Mouse (Mus musculus) midbrain, embryonic 10.5 days (tissue): Measurements from ENCODE around the gene Timmdc1. TPM values are rescaled to one million over a fixed set of nuclear protein-coding genes. Genes with fewer than 3 reads are reported as not detected.

Experiments used
- DNase-seq: peaks from one replicate; pipeline ENCODE4 v3.0.0-alpha.2; 2017; ENCODE audit warnings: low spot score
- H3K27ac ChIP-seq: fragments of 300-500 bp; sonication (generic); replicated peaks from 2 replicates; pipeline ENCODE4 v1.5.1; 2016; ENCODE audit warnings: mild to moderate bottlenecking
- H3K27me3 ChIP-seq: fragments of 300-500 bp; sonication (generic); 2 replicates; pipeline ENCODE4 v1.6.1; 2016; ENCODE audit warnings: low read depth, mild to moderate bottlenecking; ENCODE audit not compliant: poor library complexity, severe bottlenecking
- H3K36me3 ChIP-seq: fragments of 300-500 bp; sonication (generic); 2 replicates; pipeline ENCODE4 v1.6.1; 2016; ENCODE audit warnings: mild to moderate bottlenecking, moderate library complexity
- H3K4me1 ChIP-seq: fragments of 300-500 bp; sonication (generic); 2 replicates; pipeline ENCODE4 v1.6.1; 2016
- H3K4me3 ChIP-seq: fragments of 300-500 bp; sonication (generic); 2 replicates; pipeline ENCODE4 v1.5.1; 2016; ENCODE audit warnings: mild to moderate bottlenecking, moderate library complexity
- H3K9me3 ChIP-seq: fragments of 300-500 bp; sonication (generic); replicated peaks from 2 replicates; pipeline ENCODE4 v1.6.1; 2016; ENCODE audit warnings: mild to moderate bottlenecking
- WGBS: fragments of 180-500 bp; shearing (Covaris S2); methylation state at CpG from one replicate; pipeline ENCODE4 v1.1.7; 2016; 5-methylcytosine and 5-hydroxymethylcytosine counted together
- polyA plus RNA-seq: library from polyadenylated mRNA; unstranded; fragments of >200 nt; fragmentation: Nextera tagmentation; extraction: Ambion mirVana; gene quantifications from 2 replicates; pipeline ENCODE4 v1.2.1, GENCODE M21; 2016

Timmdc1 gene
- 35.4 and 38.4 TPM in 2 replicates for polyA plus RNA-seq

- H3K27ac ChIP-seq, result peak within 1 kb of the TSS; percentile 91
Measured at GRCm38 (mm10) chr16:38522129-38523084, at the start of gene Timmdc1. Gene Timmdc1, minus strand, starts transcription at chr16:38522663.

GRCm38 (mm10) chr16:38571481-38571880, 49.0 kb upstream of the Timmdc1 start:
- Histone ChIP-seq H3K27ac (no peak overlapping the region), H3K4me1 (no peaks in the 10 kb centered on the region), H3K36me3 (peaks cover 92% of the 10 kb centered on the region), H3K27me3 (no peaks in the 10 kb centered on the region), H3K9me3 (no peaks in the 10 kb centered on the region), H3K4me3 (no peak overlapping the region)
- no peak for DNase-seq
- WGBS, result 94% methylated on average over 3 of the region's 3 CpGs

More at GRCm38 (mm10) chr16:38522129-38523084, at the start of gene Timmdc1:
- H3K4me1 ChIP-seq, result peaks cover 19% of the 10 kb centered on the region
- H3K36me3 ChIP-seq, result peaks cover 51% of the 10 kb centered on the region
- DNase-seq, result peak; percentile 96
- H3K27me3 ChIP-seq, result no peaks in the 10 kb centered on the region
- peak within 1 kb of the TSS; percentile 74 for H3K4me3 ChIP-seq
- WGBS, result under 1% methylated on average over 73 of the region's 73 CpGs
- no peaks in the 10 kb centered on the region for H3K9me3 ChIP-seq

GRCm38 (mm10) chr16:38568192-38568591, 45.7 kb upstream of the Timmdc1 start:
- no peaks in the 10 kb centered on the region for H3K27me3 ChIP-seq
- peaks cover 89% of the 10 kb centered on the region for H3K36me3 ChIP-seq
- H3K9me3 ChIP-seq, result no peaks in the 10 kb centered on the region
- 97% methylated on average over 5 of the region's 5 CpGs for WGBS
- no peak overlapping the region for H3K4me3 ChIP-seq
- H3K4me1 ChIP-seq, result peaks cover 11% of the 10 kb centered on the region
- no peak for DNase-seq
- H3K27ac ChIP-seq, result no peak overlapping the region

GRCm38 (mm10) chr16:38563516-38563915, 41.1 kb upstream of the Timmdc1 start:
- Histone ChIP-seq H3K4me3 (peak overlapping the region; percentile 92), H3K4me1 (peaks cover 11% of the 10 kb centered on the region), H3K27ac (peak overlapping the region; percentile 92; the same call in 1 of the 2 replicates), H3K27me3 (peaks cover 5% of the 10 kb centered on the region), H3K36me3 (peaks cover 44% of the 10 kb centered on the region), H3K9me3 (no peaks in the 10 kb centered on the region)
- WGBS, result 46% methylated on average over 10 of the region's 10 CpGs
- DNase-seq, result no peak

GRCm38 (mm10) chr16:38562968-38563327, 40.5 kb upstream of the Timmdc1 start:
- Histone ChIP-seq H3K9me3 (no peaks in the 10 kb centered on the region), H3K27ac (peak overlapping the region; percentile 92), H3K4me1 (peaks cover 11% of the 10 kb centered on the region), H3K36me3 (peaks cover 39% of the 10 kb centered on the region), H3K27me3 (peaks cover 5% of the 10 kb centered on the region), H3K4me3 (peak overlapping the region; percentile 92)
- DNase-seq, result no peak
- under 1% methylated on average over 25 of the region's 25 CpGs for WGBS

- Histone ChIP-seq H3K9me3 (no peaks in the 10 kb centered on the region), H3K27ac (peak overlapping the region; percentile 92), H3K4me3 (peak overlapping the region; percentile 92), H3K36me3 (peaks cover 33% of the 10 kb centered on the region), H3K4me1 (peaks cover 11% of the 10 kb centered on the region), H3K27me3 (peaks cover 5% of the 10 kb centered on the region)
- peak; percentile 93 for DNase-seq
- 7% methylated on average over 37 of the region's 37 CpGs for WGBS
Measured at GRCm38 (mm10) chr16:38562131-38562967, 39.9 kb upstream of the Timmdc1 start.

- no peak for DNase-seq
- 87% methylated on average over 3 of the region's 3 CpGs for whole genome bisulfite sequencing
- no peak within 1 kb of the TSS for H3K4me3 ChIP-seq
Measured at GRCm38 (mm10) chr16:38558221-38558748, 35.8 kb upstream of the Timmdc1 start, which contains the start of gene Tmem39a. Gene Tmem39a, plus strand, starts transcription at chr16:38558698.

GRCm38 (mm10) chr16:38555988-38556387, 33.5 kb upstream of the Timmdc1 start:
- no peak for DNase-seq
- Histone ChIP-seq H3K9me3 (no peaks in the 10 kb centered on the region), H3K27ac (no peak overlapping the region), H3K36me3 (no peaks in the 10 kb centered on the region), H3K4me1 (no peaks in the 10 kb centered on the region), H3K27me3 (peaks cover 46% of the 10 kb centered on the region), H3K4me3 (no peak overlapping the region)
- WGBS, result 80% methylated on average over 3 of the region's 3 CpGs

More at GRCm38 (mm10) chr16:38558221-38558748, 35.8 kb upstream of the Timmdc1 start, which contains the start of gene Tmem39a:
- no peak within 1 kb of the TSS for H3K27ac ChIP-seq
- no peaks in the 10 kb centered on the region for H3K36me3 ChIP-seq
- peaks cover 2% of the 10 kb centered on the region for H3K4me1 ChIP-seq
- H3K9me3 ChIP-seq, result no peaks in the 10 kb centered on the region
- H3K27me3 ChIP-seq, result peaks cover 24% of the 10 kb centered on the region

GRCm38 (mm10) chr16:38549479-38550396, 27.3 kb upstream of the Timmdc1 start, which contains the start of gene Poglut1:
Gene Poglut1, minus strand, starts transcription at chr16:38550258.
- H3K9me3 ChIP-seq, result no peaks in the 10 kb centered on the region
- peak within 1 kb of the TSS; percentile 93 for H3K4me3 ChIP-seq
- peaks cover 38% of the 10 kb centered on the region for H3K36me3 ChIP-seq
- H3K4me1 ChIP-seq, result peaks cover 23% of the 10 kb centered on the region
- 3% methylated on average over 54 of the region's 54 CpGs for WGBS
- peak within 1 kb of the TSS; percentile 95 for H3K27ac ChIP-seq
- DNase-seq, result peak; percentile 83
- peaks cover 29% of the 10 kb centered on the region for H3K27me3 ChIP-seq

- Histone ChIP-seq H3K27ac (no peak overlapping the region), H3K27me3 (peaks cover 19% of the 10 kb centered on the region), H3K4me1 (peaks cover 23% of the 10 kb centered on the region), H3K4me3 (peak overlapping the region; percentile 93; the same call in 1 of the 2 replicates), H3K9me3 (no peaks in the 10 kb centered on the region), H3K36me3 (peaks cover 55% of the 10 kb centered on the region)
- DNase-seq, result no peak
- 88% methylated on average over 1 of the region's 1 CpGs for WGBS
Measured at GRCm38 (mm10) chr16:38548000-38548399, 25.5 kb upstream of the Timmdc1 start.

GRCm38 (mm10) chr16:38538716-38539380, 16.4 kb upstream of the Timmdc1 start:
- DNase-seq, result no peak
- Histone ChIP-seq H3K9me3 (no peaks in the 10 kb centered on the region), H3K27ac (no peak overlapping the region), H3K4me3 (no peak overlapping the region), H3K27me3 (no peaks in the 10 kb centered on the region), H3K36me3 (peaks cover 99% of the 10 kb centered on the region), H3K4me1 (no peaks in the 10 kb centered on the region)
- WGBS, result 95% methylated on average over 13 of the region's 13 CpGs
